Mouse (Mus musculus) kidney, embryonic 14.5 days (tissue): ENCODE data around the gene Ttl. TPM values are rescaled to one million over a fixed set of nuclear protein-coding genes. Genes with fewer than 3 reads are reported as not detected.
A peak's percentile ranks its signal among the peaks of the same experiment; 100 is the strongest.

ENCODE experiments used
- ATAC-seq: fragments of 200-750 bp; cut with Nextera tagmentation; 2 replicates; pipeline ENCODE4 v1.8.0; 2017; ENCODE audit warnings: moderate number of reproducible peaks, mild to moderate bottlenecking, moderate TSS enrichment, moderate library complexity; ENCODE audit not compliant: low FRiP score, low TSS enrichment
- H3K27ac ChIP-seq: fragments of 300-500 bp; sonication (generic); 2 replicates; pipeline ENCODE4 v1.5.1; 2014; ENCODE audit warnings: low read depth, mild to moderate bottlenecking, low read length, moderate library complexity, mixed read lengths
- H3K27me3 ChIP-seq: fragments of 300-500 bp; sonication (generic); 2 replicates; pipeline ENCODE4 v1.6.1; 2014; ENCODE audit warnings: mild to moderate bottlenecking, low read length; ENCODE audit not compliant: control insufficient read depth, insufficient read depth
- H3K36me3 ChIP-seq: fragments of 300-500 bp; sonication (generic); 2 replicates; pipeline ENCODE4 v1.6.1; 2014; ENCODE audit warnings: low read length, mixed read lengths; ENCODE audit not compliant: control insufficient read depth, insufficient read depth
- H3K4me1 ChIP-seq: fragments of 300-500 bp; sonication (generic); 2 replicates; pipeline ENCODE4 v1.6.1; 2014; ENCODE audit warnings: low read length, mixed read lengths; ENCODE audit not compliant: control insufficient read depth, insufficient read depth
- H3K4me2 ChIP-seq: fragments of 300-500 bp; sonication (generic); replicated peaks from 2 replicates; pipeline ENCODE4 v1.6.1; 2014; ENCODE audit warnings: low read depth, mild to moderate bottlenecking, low read length
- H3K4me3 ChIP-seq: fragments of 300-500 bp; sonication (generic); 2 replicates; pipeline ENCODE4 v1.5.1; 2014; ENCODE audit warnings: mild to moderate bottlenecking, low read length
- H3K9ac ChIP-seq: fragments of 300-500 bp; sonication (generic); 2 replicates; pipeline ENCODE4 v1.6.1; 2014; ENCODE audit warnings: low read depth, mild to moderate bottlenecking, low read length, moderate library complexity
- H3K9me3 ChIP-seq: fragments of 300-500 bp; sonication (generic); 2 replicates; pipeline ENCODE4 v1.6.1; 2016; ENCODE audit warnings: low read length; ENCODE audit not compliant: control insufficient read depth
- WGBS: fragments of 180-500 bp; shearing (Covaris S2); extraction: QIAGEN DNeasy Blood & Tissue Kit; methylation state at CpG from one replicate; pipeline ENCODE4 v1.1.7; 2014; 5-methylcytosine and 5-hydroxymethylcytosine counted together
- polyA plus RNA-seq: library from polyadenylated mRNA; unstranded; fragments of >200 nt; fragmentation: Nextera tagmentation; extraction: Ambion mirVana; gene quantifications from 2 replicates; pipeline ENCODE4 v1.2.1, GENCODE M21; 2014

Gene Ttl
- polyA plus RNA-seq, 1 experiment from 2014 or later = 20.5 TPM

GRCm38 (mm10) chr2:129129987-129130545, 64.3 kb downstream of the Ttl start:
- peak overlapping the region; percentile 46; the same call in 1 of the 2 replicates for H3K9ac ChIP-seq
- H3K4me1 ChIP-seq = peaks cover 6% of the 10 kb centered on the region
- H3K4me3 ChIP-seq = peak overlapping the region; percentile 64
- H3K4me2 ChIP-seq = peak overlapping the region; percentile 61
- H3K36me3 ChIP-seq = peaks cover 36% of the 10 kb centered on the region
- peak overlapping the region; percentile 53 for H3K27ac ChIP-seq
- 40% methylated on average over 18 of the region's 18 CpGs for WGBS
- H3K9me3 ChIP-seq = peaks cover 5% of the 10 kb centered on the region; the same call in 1 of the 2 replicates
- no peaks in the 10 kb centered on the region for H3K27me3 ChIP-seq
- ATAC-seq = peak; percentile 14

DNA sequence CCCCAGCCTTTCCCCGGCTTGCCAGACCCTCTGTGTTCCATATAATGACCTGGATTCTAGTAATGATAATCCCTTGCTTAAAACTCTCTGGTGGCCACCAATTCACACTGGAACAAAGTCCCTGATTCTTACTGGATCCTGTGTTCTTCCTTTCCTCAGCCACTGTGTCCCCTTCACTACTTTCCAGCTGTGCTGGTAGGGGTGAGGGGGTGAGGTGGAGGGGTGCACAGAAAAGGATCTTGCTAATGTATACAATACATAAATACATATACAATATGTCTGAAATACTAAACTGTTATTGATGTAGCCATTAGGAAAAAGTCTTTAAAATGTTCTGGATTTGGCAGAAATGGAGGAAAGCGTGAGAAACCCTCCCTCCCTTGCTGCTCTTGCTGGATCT, 65.0 kb downstream of the Ttl start:
- peaks cover 29% of the 10 kb centered on the region for H3K36me3 ChIP-seq
- H3K9me3 ChIP-seq = peaks cover 5% of the 10 kb centered on the region; the same call in 1 of the 2 replicates
- H3K27ac ChIP-seq = no peak overlapping the region
- WGBS = 87% methylated on average over 2 of the region's 2 CpGs
- H3K4me2 ChIP-seq = no peak overlapping the region; the same call in 1 of the 2 replicates
- H3K4me1 ChIP-seq = peaks cover 6% of the 10 kb centered on the region
- no peak for ATAC-seq
- H3K9ac ChIP-seq = no peak overlapping the region
- H3K4me3 ChIP-seq = peak overlapping the region; percentile 64; the same call in 1 of the 2 replicates
- H3K27me3 ChIP-seq = no peaks in the 10 kb centered on the region

DNA sequence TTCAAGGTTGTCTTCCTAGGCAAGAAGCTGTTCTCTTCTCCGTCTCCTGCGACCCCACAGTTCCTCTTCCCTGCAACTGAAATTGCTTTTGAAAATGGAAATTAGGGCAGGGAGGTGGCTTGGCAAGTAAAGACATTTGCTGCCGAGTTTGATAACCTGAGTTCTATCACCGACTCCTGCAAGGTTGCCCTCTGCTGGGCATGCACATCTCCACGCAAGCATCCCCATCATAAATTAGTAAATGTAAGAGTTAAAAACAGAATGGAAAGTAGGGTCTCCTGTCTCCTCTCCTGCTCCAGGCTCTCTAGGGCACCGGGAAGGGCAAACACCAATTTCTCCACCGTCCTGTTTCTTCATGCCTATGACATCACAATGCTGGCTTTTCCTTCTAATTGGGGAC, 66.5 kb downstream of the Ttl start:
- no peak overlapping the region for H3K4me2 ChIP-seq
- H3K4me1 ChIP-seq = peaks cover 6% of the 10 kb centered on the region
- peaks cover 5% of the 10 kb centered on the region; the same call in 1 of the 2 replicates for H3K9me3 ChIP-seq
- no peaks in the 10 kb centered on the region for H3K27me3 ChIP-seq
- WGBS = 91% methylated on average over 7 of the region's 7 CpGs
- no peak overlapping the region for H3K4me3 ChIP-seq
- H3K9ac ChIP-seq = no peak overlapping the region
- ATAC-seq = no peak
- peaks cover 17% of the 10 kb centered on the region for H3K36me3 ChIP-seq
- no peak overlapping the region for H3K27ac ChIP-seq

- Histone ChIP-seq H3K27me3 (no peaks in the 10 kb centered on the region), H3K4me1 (peaks cover 6% of the 10 kb centered on the region), H3K9ac (no peak overlapping the region), H3K4me3 (no peak overlapping the region), H3K9me3 (peaks cover 5% of the 10 kb centered on the region; the same call in 1 of the 2 replicates), H3K36me3 (peaks cover 10% of the 10 kb centered on the region), H3K4me2 (no peak overlapping the region), H3K27ac (no peak overlapping the region)
- no peak for ATAC-seq
- 93% methylated on average over 14 of the region's 14 CpGs for WGBS
Measured at GRCm38 (mm10) chr2:129133006-129133805, 67.5 kb downstream of the Ttl start.

GRCm38 (mm10) chr2:129139906-129140305, 74.2 kb downstream of the Ttl start:
- H3K36me3 ChIP-seq = no peaks in the 10 kb centered on the region
- no peak for ATAC-seq
- 84% methylated on average over 10 of the region's 10 CpGs for WGBS

More at GRCm38 (mm10) chr2:129139906-129140305, 74.2 kb downstream of the Ttl start:
- Histone ChIP-seq H3K4me3 (no peak overlapping the region), H3K9ac (no peak overlapping the region), H3K4me1 (no peaks in the 10 kb centered on the region), H3K9me3 (no peaks in the 10 kb centered on the region), H3K27ac (no peak overlapping the region), H3K4me2 (no peak overlapping the region), H3K27me3 (no peaks in the 10 kb centered on the region)

Other genes starting within 250 kb of the Ttl start
- 14.8 and 31.8 TPM in 2 replicates for gene Tmem87b, start 247.8 kb upstream of the Ttl start, polyA plus RNA-seq
- 3.3 and 4.7 TPM in 2 replicates for gene Fbln7, start 203.0 kb upstream of the Ttl start, polyA plus RNA-seq
- 10.8 and 12.4 TPM in 2 replicates for gene Zc3h8, start 121.9 kb upstream of the Ttl start, polyA plus RNA-seq
- gene Zc3h6, start 98.5 kb upstream of the Ttl start, polyA plus RNA-seq = 1.5 and 1.8 TPM in 2 replicates
- gene Gm10762, start 98.2 kb upstream of the Ttl start, polyA plus RNA-seq = 14.1 and 14.6 TPM in 2 replicates
- not detected in 2 replicates for gene Vinac1, start 17.8 kb upstream of the Ttl start, polyA plus RNA-seq
- gene Polr1b, start 35.1 kb downstream of the Ttl start, polyA plus RNA-seq = 12.8 and 31.1 TPM in 2 replicates
- gene Chchd5, start 63.8 kb downstream of the Ttl start, polyA plus RNA-seq = 26.8 and 26.9 TPM in 2 replicates
- 16.4 and 34.5 TPM in 2 replicates for gene Slc20a1, start 132.8 kb downstream of the Ttl start, polyA plus RNA-seq
- gene Ckap2l, start 231.3 kb downstream of the Ttl start, polyA plus RNA-seq = 53.5 and 67.7 TPM in 2 replicates
- gene Il1a, start 244.0 kb downstream of the Ttl start, polyA plus RNA-seq = 0.16 TPM in 1 of 2 replicates, not detected in the other